Mouse (Mus musculus): ENCODE data around the gene Mdm2. TPM values are rescaled to one million over a fixed set of nuclear protein-coding genes. Genes with fewer than 3 reads are reported as not detected.

Mdm2 gene
- polyA plus RNA-seq, 1 experiment from 2014 or later, result 61.8 TPM

GRCm38 (mm10) chr10:117681999-117682857 is 28.3 kb downstream of the Mdm2 start:
- no peaks in the 10 kb centered on the region for H3K27me3 ChIP-seq
- no peaks in the 10 kb centered on the region for H3K9me3 ChIP-seq (replicated peaks)
- H3K4me2 ChIP-seq, result no peak overlapping the region
- WGBS, result 70% methylated on average over 14 of the region's 14 CpGs
- no peak for ATAC-seq
- H3K4me3 ChIP-seq, result no peak overlapping the region
- no peak overlapping the region for H3K9ac ChIP-seq
- no peaks in the 10 kb centered on the region for H3K4me1 ChIP-seq
- no peaks in the 10 kb centered on the region for H3K36me3 ChIP-seq (ENCODE audit: poor library complexity, severe bottlenecking)
- no peak overlapping the region for H3K27ac ChIP-seq

DNA sequence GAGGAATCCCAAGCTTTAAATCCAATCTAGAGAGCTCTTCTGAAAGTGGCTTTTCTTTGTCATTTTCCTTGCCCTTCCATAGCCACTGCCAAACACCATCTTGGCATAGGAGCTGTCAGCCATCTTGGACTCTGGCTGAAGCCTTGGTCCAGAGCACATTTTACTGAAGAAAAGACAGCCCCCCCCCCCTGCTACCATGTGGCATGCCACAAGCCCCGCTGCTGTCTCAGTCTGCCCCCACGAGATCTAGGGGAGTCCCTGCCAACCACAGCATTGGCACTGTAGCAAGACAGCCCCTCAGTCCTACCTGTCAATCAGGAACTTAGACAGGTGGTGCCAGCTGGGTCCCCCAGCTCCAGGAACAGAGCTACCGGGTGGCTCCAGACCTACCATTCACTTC is 29.0 kb downstream of the Mdm2 start:
- Histone ChIP-seq H3K9ac (no peak overlapping the region), H3K27me3 (no peaks in the 10 kb centered on the region), H3K4me1 (peaks cover 3% of the 10 kb centered on the region; the same call in 1 of the 2 replicates), H3K4me3 (no peak overlapping the region), H3K9me3 (replicated peaks) (no peaks in the 10 kb centered on the region), H3K36me3 (ENCODE audit: poor library complexity, severe bottlenecking) (no peaks in the 10 kb centered on the region), H3K4me2 (no peak overlapping the region), H3K27ac (no peak overlapping the region)
- ATAC-seq, result no peak
- 85% methylated on average over 3 of the region's 3 CpGs for WGBS

GRCm38 (mm10) chr10:117680868-117681513 is 29.6 kb downstream of the Mdm2 start:
- Histone ChIP-seq H3K9ac (no peak overlapping the region), H3K4me1 (peaks cover 8% of the 10 kb centered on the region; the same call in 1 of the 2 replicates), H3K27me3 (no peaks in the 10 kb centered on the region), H3K4me3 (no peak overlapping the region), H3K9me3 (replicated peaks) (no peaks in the 10 kb centered on the region), H3K36me3 (ENCODE audit: poor library complexity, severe bottlenecking) (no peaks in the 10 kb centered on the region), H3K27ac (no peak overlapping the region), H3K4me2 (no peak overlapping the region)
- ATAC-seq, result no peak
- WGBS, result 89% methylated on average over 12 of the region's 12 CpGs

- H3K4me1 ChIP-seq, result peaks cover 15% of the 10 kb centered on the region; the same call in 1 of the 2 replicates
- H3K36me3 ChIP-seq (ENCODE audit: poor library complexity, severe bottlenecking), result no peaks in the 10 kb centered on the region
- H3K4me2 ChIP-seq, result no peak overlapping the region
- H3K9ac ChIP-seq, result no peak overlapping the region
- ATAC-seq, result no peak
- H3K9me3 ChIP-seq (replicated peaks), result no peaks in the 10 kb centered on the region
- no peak overlapping the region for H3K4me3 ChIP-seq
- H3K27ac ChIP-seq, result no peak overlapping the region
- H3K27me3 ChIP-seq, result no peaks in the 10 kb centered on the region
- WGBS, result 90% methylated on average over 14 of the region's 14 CpGs
These were observed 30.5 kb downstream of the Mdm2 start for GRCm38 (mm10) chr10:117679963-117680473.

- Histone ChIP-seq H3K27me3 (no peaks in the 10 kb centered on the region), H3K27ac (no peak overlapping the region), H3K4me1 (peaks cover 15% of the 10 kb centered on the region; the same call in 1 of the 2 replicates), H3K9ac (no peak overlapping the region), H3K4me3 (no peak overlapping the region), H3K36me3 (ENCODE audit: poor library complexity, severe bottlenecking) (no peaks in the 10 kb centered on the region), H3K9me3 (replicated peaks) (no peaks in the 10 kb centered on the region), H3K4me2 (no peak overlapping the region)
- WGBS, result 82% methylated on average over 5 of the region's 5 CpGs
- no peak for ATAC-seq
These were observed 31.4 kb downstream of the Mdm2 start for GRCm38 (mm10) chr10:117679029-117679686.

DNA sequence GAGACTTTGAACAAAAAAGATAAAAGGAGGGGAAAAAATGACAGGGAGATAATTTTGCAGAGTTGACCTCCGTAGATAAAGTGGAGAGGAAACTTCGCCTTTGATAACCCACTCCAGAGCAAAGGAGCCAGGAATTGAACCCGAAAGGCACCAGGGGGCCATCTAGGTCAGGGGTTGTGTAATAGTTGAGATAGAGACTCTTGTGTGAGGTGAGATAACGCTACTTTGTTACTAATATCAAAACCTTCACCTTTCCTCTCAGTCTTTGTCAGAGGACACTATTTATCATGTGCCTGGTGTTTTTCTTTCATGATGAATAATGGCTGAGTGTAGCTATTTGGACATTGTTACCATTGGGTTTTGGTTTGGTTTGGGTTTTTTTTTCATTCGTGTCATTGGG is 32.2 kb downstream of the Mdm2 start:
- Histone ChIP-seq H3K36me3 (ENCODE audit: poor library complexity, severe bottlenecking) (no peaks in the 10 kb centered on the region), H3K4me2 (no peak overlapping the region), H3K4me1 (peaks cover 15% of the 10 kb centered on the region; the same call in 1 of the 2 replicates), H3K9ac (no peak overlapping the region), H3K9me3 (replicated peaks) (no peaks in the 10 kb centered on the region), H3K4me3 (no peak overlapping the region), H3K27ac (no peak overlapping the region), H3K27me3 (no peaks in the 10 kb centered on the region)
- 85% methylated on average over 5 of the region's 5 CpGs for WGBS
- no peak for ATAC-seq

DNA sequence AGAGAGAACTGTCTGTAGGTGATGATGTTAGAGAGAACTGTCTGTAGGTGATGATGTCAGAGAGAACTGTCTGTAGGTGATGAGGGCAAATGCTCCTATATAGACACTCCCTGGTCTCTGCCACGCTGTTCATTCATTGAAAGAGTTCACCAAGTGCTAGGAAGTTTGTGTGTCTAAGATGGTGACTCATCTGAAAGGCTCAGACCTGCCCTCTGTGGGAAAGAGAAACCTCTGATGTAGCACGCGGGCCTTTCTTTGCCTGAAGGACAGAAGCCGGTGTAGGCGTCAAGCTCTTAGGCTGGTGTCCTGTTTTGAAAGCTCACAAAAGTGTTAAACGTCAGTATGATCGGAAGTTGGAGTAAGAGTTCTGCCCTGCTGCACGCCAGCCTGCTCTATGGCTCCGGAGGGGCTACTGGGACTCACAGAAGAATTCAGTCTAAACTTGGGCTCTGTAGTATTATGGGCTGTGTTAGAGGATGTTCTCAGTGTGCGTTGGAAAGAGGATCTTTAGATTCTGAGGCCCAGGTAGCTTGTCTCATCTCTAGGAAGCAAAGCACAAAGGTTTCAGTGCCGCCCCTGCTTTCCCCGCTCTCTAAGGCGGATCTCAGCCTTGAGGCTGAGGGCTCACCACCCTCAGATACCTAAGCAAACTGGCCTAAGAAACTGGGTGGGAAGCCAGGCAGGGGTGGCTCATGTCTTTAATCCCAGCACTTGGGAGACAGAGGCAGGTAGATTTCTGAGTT is 32.9 kb downstream of the Mdm2 start:
- Histone ChIP-seq H3K27me3 (no peaks in the 10 kb centered on the region), H3K9me3 (replicated peaks) (no peaks in the 10 kb centered on the region), H3K4me1 (peaks cover 18% of the 10 kb centered on the region; the same call in 1 of the 2 replicates), H3K27ac (no peak overlapping the region), H3K36me3 (ENCODE audit: poor library complexity, severe bottlenecking) (no peaks in the 10 kb centered on the region), H3K9ac (no peak overlapping the region), H3K4me3 (no peak overlapping the region), H3K4me2 (no peak overlapping the region)
- ATAC-seq, result no peak
- 80% methylated on average over 13 of the region's 13 CpGs for WGBS

DNA sequence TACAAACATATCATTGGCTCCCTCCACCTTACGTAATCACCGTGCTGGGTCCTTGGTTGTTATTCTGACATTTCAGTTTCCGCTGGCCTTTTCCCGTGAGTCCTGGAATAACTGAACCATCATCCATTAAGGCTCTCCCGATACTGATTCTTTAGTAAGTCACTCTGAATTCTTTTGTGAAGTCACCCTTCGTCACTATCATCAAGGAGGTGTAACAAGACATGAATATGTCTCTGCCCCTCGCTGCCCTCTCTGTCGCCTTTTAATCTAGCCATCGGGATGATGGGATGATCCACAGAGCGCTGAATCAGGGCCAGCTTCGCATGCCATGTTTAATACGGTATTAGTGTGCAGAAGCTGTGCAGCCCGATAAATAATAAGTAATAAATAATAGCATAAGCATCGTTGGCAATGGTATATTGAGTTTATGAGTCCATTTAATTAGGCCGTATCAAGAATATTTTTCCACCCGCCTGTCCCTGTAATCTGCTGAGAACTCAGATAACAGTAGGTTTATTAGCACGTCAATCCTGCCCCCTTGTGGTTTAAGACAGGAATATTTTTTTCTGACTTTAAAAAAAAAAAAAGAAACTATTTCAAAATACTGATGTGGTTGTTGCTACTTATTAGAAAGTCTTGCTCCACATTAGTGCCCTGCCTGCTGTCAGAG is 33.8 kb downstream of the Mdm2 start:
- H3K36me3 ChIP-seq (ENCODE audit: poor library complexity, severe bottlenecking), result no peaks in the 10 kb centered on the region
- 32% methylated on average over 17 of the region's 17 CpGs for WGBS
- peaks cover 21% of the 10 kb centered on the region; the same call in 1 of the 2 replicates for H3K4me1 ChIP-seq
- H3K4me3 ChIP-seq, result peak overlapping the region; percentile 38
- H3K4me2 ChIP-seq, result peak overlapping the region; percentile 64
- H3K27ac ChIP-seq, result no peak overlapping the region; the same call in 1 of the 2 replicates
- H3K9ac ChIP-seq, result peak overlapping the region; percentile 45; the same call in 1 of the 2 replicates
- H3K9me3 ChIP-seq (replicated peaks), result no peaks in the 10 kb centered on the region
- ATAC-seq, result peak; percentile 25
- no peaks in the 10 kb centered on the region for H3K27me3 ChIP-seq

DNA sequence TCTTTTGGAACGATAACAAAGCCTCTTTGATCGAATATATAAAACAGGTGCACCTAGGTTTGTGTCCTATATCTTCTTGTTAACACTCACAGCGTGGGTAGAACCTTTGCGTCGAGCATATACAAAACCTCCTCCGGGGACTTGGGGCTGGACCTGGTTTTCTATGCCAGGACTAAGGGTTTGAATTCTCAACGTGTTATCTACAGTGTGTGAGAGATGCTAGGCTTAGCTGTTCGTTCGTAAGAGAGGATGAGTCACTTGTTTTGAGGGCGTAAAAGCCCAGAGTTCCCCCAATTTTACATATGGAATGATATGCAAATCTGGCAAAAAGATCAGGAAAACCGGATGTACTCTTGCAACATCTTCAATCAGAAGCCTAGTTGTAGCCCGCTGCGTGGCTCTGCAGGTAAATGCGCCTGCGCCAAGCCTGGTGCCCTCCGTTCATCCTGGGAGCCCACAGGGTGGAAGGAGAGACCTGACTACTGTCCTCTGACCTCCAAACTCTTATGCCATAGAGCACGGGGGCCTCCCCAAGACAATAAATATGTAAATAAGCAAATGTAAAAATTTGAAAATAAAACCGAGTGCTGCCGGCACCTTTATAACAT is 34.4 kb downstream of the Mdm2 start:
- ATAC-seq, result peak; percentile 57
- H3K36me3 ChIP-seq (ENCODE audit: poor library complexity, severe bottlenecking), result no peaks in the 10 kb centered on the region
- peak overlapping the region; percentile 64 for H3K4me2 ChIP-seq
- peak overlapping the region; percentile 72 for H3K27ac ChIP-seq
- no peaks in the 10 kb centered on the region for H3K9me3 ChIP-seq (replicated peaks)
- peak overlapping the region; percentile 38 for H3K4me3 ChIP-seq
- WGBS, result 38% methylated on average over 19 of the region's 19 CpGs
- peaks cover 21% of the 10 kb centered on the region; the same call in 1 of the 2 replicates for H3K4me1 ChIP-seq
- no peaks in the 10 kb centered on the region for H3K27me3 ChIP-seq
- H3K9ac ChIP-seq, result peak overlapping the region; percentile 45

GRCm38 (mm10) chr10:117675096-117676035 is 35.2 kb downstream of the Mdm2 start:
- Histone ChIP-seq H3K4me1 (peaks cover 21% of the 10 kb centered on the region; the same call in 1 of the 2 replicates), H3K27me3 (no peaks in the 10 kb centered on the region), H3K4me3 (peak overlapping the region; percentile 38), H3K27ac (peak overlapping the region; percentile 72), H3K36me3 (ENCODE audit: poor library complexity, severe bottlenecking) (no peaks in the 10 kb centered on the region), H3K9ac (peak overlapping the region; percentile 35; the same call in 1 of the 2 replicates), H3K9me3 (replicated peaks) (no peaks in the 10 kb centered on the region), H3K4me2 (peak overlapping the region; percentile 64)
- WGBS, result 38% methylated on average over 20 of the region's 20 CpGs
- ATAC-seq, result peak; percentile 87
